Mouse (Mus musculus) lung, adult 10 weeks (tissue): ENCODE data around the gene Synpo2. TPM values are rescaled to one million over a fixed set of nuclear protein-coding genes. Genes with fewer than 3 reads are reported as not detected.

Source experiments
- polyA plus RNA-seq: library from polyadenylated mRNA; stranded (reverse); fragments of 350-450 nt; fragmentation: Illumina TruSeq; extraction: RNeasy Lipid Tissue Mini Kit (QIAGEN cat#74804); gene quantifications from one replicate; pipeline ENCODE4 v1.2.3, GENCODE M21; 2014; ENCODE audit warnings: low read depth, low replicate concordance; ENCODE audit not compliant: insufficient read depth

Synpo2 gene
- polyA plus RNA-seq, result 9.1 TPM

DNA sequence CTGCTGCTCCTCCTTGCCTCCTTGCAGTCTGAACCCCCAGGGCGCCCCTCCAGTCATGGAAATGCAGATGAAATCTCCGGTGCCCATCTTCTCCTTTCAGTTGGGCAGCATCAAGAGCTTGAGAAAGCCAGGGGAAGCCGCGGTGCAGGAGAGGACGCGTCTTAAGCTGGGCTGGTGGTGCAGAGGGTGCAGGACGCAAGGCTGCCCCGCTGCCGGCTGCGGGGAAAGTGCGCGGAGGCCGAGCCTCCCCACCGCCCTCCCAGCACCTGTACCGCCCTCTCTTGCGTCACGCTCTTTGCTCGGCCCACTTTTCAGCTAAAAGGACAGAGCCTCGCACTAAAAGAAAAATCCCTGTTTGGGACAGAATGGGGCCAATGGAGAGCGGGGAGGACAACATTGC, at the start of gene Synpo2:
TSS of gene Synpo2 (minus strand) at position 229 of the 400 bp plus-strand sequence.

DNA sequence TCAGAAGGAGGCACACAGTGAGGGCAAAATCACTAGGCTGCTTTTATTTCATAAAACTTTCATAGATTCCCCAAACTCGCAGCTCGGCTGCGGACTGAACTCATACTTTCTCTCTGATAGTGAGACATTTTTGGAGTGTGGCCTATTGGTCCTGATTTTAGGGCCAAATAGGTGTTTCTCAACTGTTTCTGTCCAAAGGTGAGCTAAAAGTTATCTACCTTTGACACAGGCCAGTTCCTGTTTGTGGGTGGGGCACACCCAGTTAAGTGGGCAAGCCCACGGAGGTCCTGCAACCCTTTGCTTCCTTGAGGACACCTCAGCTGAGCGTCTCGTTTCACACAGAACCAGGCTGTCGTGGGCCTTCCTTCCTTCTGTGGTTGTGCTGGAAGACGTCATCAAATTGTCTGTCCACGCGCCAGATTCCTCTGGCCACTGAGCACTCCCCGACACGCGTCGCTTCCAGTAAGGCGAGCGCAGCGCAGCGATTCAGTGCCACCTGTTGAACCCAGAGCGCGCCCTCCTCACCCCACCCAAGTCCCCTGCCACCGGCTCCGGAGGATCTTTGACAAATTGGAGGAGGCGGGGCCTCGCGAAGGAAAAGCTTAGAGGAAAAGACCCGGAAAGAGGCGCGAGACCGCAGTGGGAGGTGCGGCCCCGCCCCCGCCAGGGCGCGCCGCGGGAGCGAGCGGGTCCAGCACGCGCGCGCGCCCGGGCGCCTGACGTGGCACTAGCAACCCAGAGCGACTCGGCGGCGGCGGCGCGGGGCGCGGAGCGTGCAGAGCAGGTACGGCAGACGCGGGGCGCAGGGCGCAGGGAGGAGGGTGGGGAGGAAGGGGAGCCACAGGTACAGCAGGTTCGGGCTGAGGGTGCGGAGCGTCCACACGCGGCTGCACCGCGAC, 31.1 kb upstream of the Synpo2 start, which contains the start of gene Sec24d:
TSS of gene Sec24d (plus strand) at position 703 of the 899 bp plus-strand sequence.

GRCm38 (mm10) chr3:123034752-123035151, 201.2 kb downstream of the Synpo2 start, which contains the start of gene Myoz2:
Gene Myoz2 (minus strand): TSS chr3:123035015.

Other genes with a start within 250 kb of the Synpo2 start
- 28.5 TPM for gene Myoz2, start 201.1 kb downstream of the Synpo2 start, polyA plus RNA-seq
- gene Sec24d, start 31.3 kb upstream of the Synpo2 start, polyA plus RNA-seq, result 13.3 TPM
- gene Mettl14, start 150.0 kb upstream of the Synpo2 start, polyA plus RNA-seq, result 8.1 TPM
- gene Prss12, start 210.8 kb upstream of the Synpo2 start, polyA plus RNA-seq, result 5.1 TPM